Mouse (Mus musculus) forebrain, embryonic 12.5 days (tissue): ENCODE results near the gene Fam49a. TPM values are rescaled to one million over a fixed set of nuclear protein-coding genes. Genes with fewer than 3 reads are reported as not detected.

Source experiments
- ATAC-seq: fragments of 200-750 bp; cut with Nextera tagmentation; 2 replicates; pipeline ENCODE4 v1.8.0; 2017; ENCODE audit warnings: moderate TSS enrichment; ENCODE audit not compliant: low FRiP score
- H3K27ac ChIP-seq: fragments of 300-500 bp; sonication (generic); 2 replicates; pipeline ENCODE4 v1.5.1; 2016; ENCODE audit warnings: mild to moderate bottlenecking
- H3K27me3 ChIP-seq: fragments of 300-500 bp; sonication (generic); 2 replicates; pipeline ENCODE4 v1.6.1; 2016; ENCODE audit warnings: mild to moderate bottlenecking
- H3K36me3 ChIP-seq: fragments of 300-500 bp; sonication (generic); replicated peaks from 2 replicates; pipeline ENCODE4 v1.6.1; 2016; ENCODE audit warnings: mild to moderate bottlenecking
- H3K4me1 ChIP-seq: fragments of 300-500 bp; sonication (generic); 2 replicates; pipeline ENCODE4 v1.6.1; 2016
- H3K4me2 ChIP-seq: fragments of 300-500 bp; sonication (generic); 2 replicates; pipeline ENCODE4 v1.6.1; 2016; ENCODE audit warnings: mild to moderate bottlenecking, moderate library complexity
- H3K4me3 ChIP-seq: fragments of 300-500 bp; sonication (generic); replicated peaks from 2 replicates; pipeline ENCODE4 v1.5.1; 2016; ENCODE audit warnings: mild to moderate bottlenecking
- H3K9ac ChIP-seq: fragments of 300-500 bp; sonication (generic); 2 replicates; pipeline ENCODE4 v1.6.1; 2016; ENCODE audit warnings: mild to moderate bottlenecking
- H3K9me3 ChIP-seq: fragments of 300-500 bp; sonication (generic); 2 replicates; pipeline ENCODE4 v1.6.1; 2016
- WGBS: fragments of 180-500 bp; shearing (Covaris S2); methylation state at CpG from one replicate; pipeline ENCODE4 v1.1.7; 2016; 5-methylcytosine and 5-hydroxymethylcytosine counted together
- polyA plus RNA-seq: library from polyadenylated mRNA; unstranded; fragments of >200 nt; fragmentation: Nextera tagmentation; extraction: Ambion mirVana; gene quantifications from 2 replicates; pipeline ENCODE4 v1.2.1, GENCODE M21; 2016

Gene Fam49a
- 20.4 and 21.1 TPM in 2 replicates for polyA plus RNA-seq

DNA sequence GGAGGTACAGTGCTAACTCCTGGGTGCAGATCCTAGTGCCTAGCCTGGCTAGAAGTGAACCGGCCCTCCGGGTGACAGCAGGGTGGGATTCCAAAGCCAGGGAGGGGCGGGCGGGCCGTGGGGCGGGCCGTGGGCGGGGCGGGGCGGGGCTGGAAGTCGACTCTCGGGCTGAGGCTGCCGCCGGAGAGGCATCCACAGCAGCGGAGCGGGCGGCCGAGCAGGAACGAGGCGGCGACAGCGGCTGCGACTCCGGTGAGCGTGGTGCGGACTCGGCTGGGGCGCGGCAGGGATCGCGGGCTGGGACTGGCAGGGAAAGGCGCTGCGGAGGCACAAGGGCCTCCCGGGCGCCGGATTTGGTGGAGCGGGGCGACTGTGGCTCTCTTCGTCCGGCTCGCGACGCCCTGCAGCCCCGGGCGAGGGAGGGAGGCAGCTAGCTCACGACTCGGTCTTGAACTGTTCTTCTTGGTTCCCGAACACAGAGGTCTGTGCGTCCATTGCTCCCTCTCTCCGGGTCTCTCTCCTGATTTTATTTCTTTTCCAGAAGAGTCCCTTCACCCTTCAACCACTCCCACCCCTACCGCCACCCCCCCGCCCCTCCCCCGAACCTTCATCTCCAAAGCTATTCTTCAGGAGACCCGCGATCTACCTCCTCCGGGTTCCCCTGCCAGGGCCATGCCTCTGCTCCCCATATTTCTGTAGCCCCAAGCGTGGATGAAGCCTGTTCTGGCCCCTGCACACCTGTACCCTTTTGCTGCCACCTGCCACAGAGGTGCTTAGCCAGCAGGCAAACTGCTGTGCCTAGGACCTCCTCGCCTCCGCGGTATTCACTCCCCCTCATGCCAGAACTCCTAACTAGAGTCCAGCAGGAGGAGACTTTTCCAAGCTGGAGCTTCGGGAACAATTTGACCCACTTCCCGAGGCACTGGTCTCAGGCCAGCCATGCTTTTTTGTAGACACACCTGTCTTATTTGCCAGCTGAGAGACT lies at the start of gene Fam49a:
TSS of gene Fam49a (plus strand) at position 153 of the 985 bp plus-strand sequence.
- under 1% methylated on average over 45 of the region's 62 CpGs for WGBS
- Histone ChIP-seq H3K9ac (peak within 1 kb of the TSS; percentile 83), H3K27me3 (no peaks in the 10 kb centered on the region; the same call in 1 of the 2 replicates), H3K4me2 (peak within 1 kb of the TSS; percentile 86), H3K4me1 (peaks cover 24% of the 10 kb centered on the region), H3K9me3 (no peaks in the 10 kb centered on the region), H3K36me3 (no peaks in the 10 kb centered on the region), H3K27ac (0 out of 2 replicates have a peak within 1 kb of the TSS, but pooled peaks have one; percentile 68), H3K4me3 (peak within 1 kb of the TSS; percentile 65)
- ATAC-seq, result peak; percentile 94

DNA sequence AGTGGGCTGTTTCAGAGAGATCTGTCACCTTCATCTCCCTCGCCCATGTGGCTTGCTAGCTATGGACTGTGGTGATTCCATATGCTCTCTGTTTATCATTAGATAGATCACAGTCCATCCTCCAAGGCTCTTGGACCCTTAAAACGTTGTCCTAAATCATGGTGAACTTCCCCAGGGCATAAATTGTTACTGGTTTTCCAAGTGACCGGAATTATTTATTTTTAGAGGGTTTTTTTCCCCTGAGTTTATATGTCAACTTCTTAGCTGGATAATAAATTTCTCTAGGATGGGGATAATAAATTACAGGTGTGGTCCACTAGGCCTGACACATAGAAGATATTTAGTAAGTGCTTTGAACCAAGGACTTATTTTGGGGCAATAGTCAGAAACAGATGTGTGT lies 48.4 kb upstream of the Fam49a start:
- no peak overlapping the region for H3K4me3 ChIP-seq
- 76% methylated on average over 3 of the region's 3 CpGs for WGBS
- H3K9ac ChIP-seq, result no peak overlapping the region
- H3K4me1 ChIP-seq, result no peaks in the 10 kb centered on the region
- no peak for ATAC-seq
- H3K9me3 ChIP-seq, result no peaks in the 10 kb centered on the region
- no peaks in the 10 kb centered on the region for H3K27me3 ChIP-seq
- no peak overlapping the region for H3K4me2 ChIP-seq
- no peaks in the 10 kb centered on the region for H3K36me3 ChIP-seq
- H3K27ac ChIP-seq, result no peak overlapping the region

- Histone ChIP-seq H3K27me3 (no peaks in the 10 kb centered on the region), H3K4me2 (no peak overlapping the region), H3K9me3 (no peaks in the 10 kb centered on the region), H3K4me1 (no peaks in the 10 kb centered on the region), H3K4me3 (no peak overlapping the region), H3K36me3 (no peaks in the 10 kb centered on the region), H3K27ac (no peak overlapping the region), H3K9ac (no peak overlapping the region)
- WGBS, result 80% methylated on average over 5 of the region's 5 CpGs
- ATAC-seq, result no peak
These were observed 43.0 kb upstream of the Fam49a start for GRCm38 (mm10) chr12:12218947-12219346.

- no peaks in the 10 kb centered on the region for H3K9me3 ChIP-seq
- H3K36me3 ChIP-seq, result no peaks in the 10 kb centered on the region
- H3K4me2 ChIP-seq, result no peak overlapping the region
- no peaks in the 10 kb centered on the region for H3K27me3 ChIP-seq
- H3K4me3 ChIP-seq, result no peak overlapping the region
- no peak for ATAC-seq
- 78% methylated on average over 8 of the region's 8 CpGs for WGBS
- no peak overlapping the region for H3K9ac ChIP-seq
- no peak overlapping the region for H3K27ac ChIP-seq
- no peaks in the 10 kb centered on the region for H3K4me1 ChIP-seq
These were observed 41.0 kb upstream of the Fam49a start for GRCm38 (mm10) chr12:12220755-12221496.

- Histone ChIP-seq H3K9me3 (no peaks in the 10 kb centered on the region), H3K27me3 (no peaks in the 10 kb centered on the region), H3K27ac (no peak overlapping the region), H3K36me3 (no peaks in the 10 kb centered on the region), H3K9ac (no peak overlapping the region), H3K4me1 (no peaks in the 10 kb centered on the region), H3K4me2 (no peak overlapping the region), H3K4me3 (no peak overlapping the region)
- ATAC-seq, result no peak
- 76% methylated on average over 9 of the region's 9 CpGs for WGBS
These were observed 39.2 kb upstream of the Fam49a start for GRCm38 (mm10) chr12:12222585-12223290.

DNA sequence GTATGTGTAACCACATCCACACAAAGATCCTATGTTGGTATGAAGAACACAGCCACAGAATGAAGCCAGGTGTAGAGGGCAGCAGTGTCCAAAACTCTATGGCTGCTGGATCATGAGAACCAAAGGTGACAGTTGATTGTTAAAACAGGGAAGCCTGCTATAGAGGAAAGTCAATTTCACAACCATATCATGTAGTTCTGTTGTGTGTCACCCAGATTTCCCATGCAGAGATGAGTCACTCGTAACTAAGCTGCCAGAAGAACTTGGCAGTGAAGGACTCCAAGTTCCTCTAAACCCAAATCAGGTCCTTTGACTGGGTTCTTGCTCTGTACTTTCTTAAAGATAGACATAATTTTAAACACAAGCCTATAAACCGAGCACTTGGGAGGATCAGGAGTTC lies 38.6 kb upstream of the Fam49a start:
- WGBS, result 83% methylated on average over 2 of the region's 2 CpGs

GRCm38 (mm10) chr12:12225706-12226105 lies 36.2 kb upstream of the Fam49a start:
- Histone ChIP-seq H3K27ac (no peak overlapping the region), H3K4me3 (no peak overlapping the region), H3K4me1 (no peaks in the 10 kb centered on the region), H3K9me3 (no peaks in the 10 kb centered on the region), H3K27me3 (no peaks in the 10 kb centered on the region), H3K9ac (no peak overlapping the region), H3K4me2 (no peak overlapping the region), H3K36me3 (no peaks in the 10 kb centered on the region)
- ATAC-seq, result peak; percentile 65
- 67% methylated on average over 6 of the region's 6 CpGs for WGBS

More for the DNA sequence above, 38.6 kb upstream of the Fam49a start:
- no peak overlapping the region for H3K9ac ChIP-seq
- no peaks in the 10 kb centered on the region for H3K4me1 ChIP-seq
- H3K27ac ChIP-seq, result no peak overlapping the region
- H3K4me3 ChIP-seq, result no peak overlapping the region
- H3K36me3 ChIP-seq, result no peaks in the 10 kb centered on the region
- no peak overlapping the region for H3K4me2 ChIP-seq
- H3K27me3 ChIP-seq, result no peaks in the 10 kb centered on the region
- no peak for ATAC-seq
- no peaks in the 10 kb centered on the region for H3K9me3 ChIP-seq

GRCm38 (mm10) chr12:12227594-12227993 lies 34.3 kb upstream of the Fam49a start:
- H3K4me3 ChIP-seq, result no peak overlapping the region
- no peak overlapping the region for H3K4me2 ChIP-seq
- ATAC-seq, result no peak
- no peaks in the 10 kb centered on the region for H3K36me3 ChIP-seq
- no peaks in the 10 kb centered on the region for H3K4me1 ChIP-seq
- no peak overlapping the region for H3K9ac ChIP-seq
- 85% methylated on average over 3 of the region's 3 CpGs for WGBS
- H3K27ac ChIP-seq, result no peak overlapping the region
- H3K27me3 ChIP-seq, result no peaks in the 10 kb centered on the region
- H3K9me3 ChIP-seq, result no peaks in the 10 kb centered on the region

GRCm38 (mm10) chr12:12230031-12230557 lies 31.8 kb upstream of the Fam49a start:
- H3K4me2 ChIP-seq, result no peak overlapping the region
- no peak for ATAC-seq
- H3K9ac ChIP-seq, result no peak overlapping the region
- H3K9me3 ChIP-seq, result no peaks in the 10 kb centered on the region
- H3K36me3 ChIP-seq, result no peaks in the 10 kb centered on the region
- H3K27me3 ChIP-seq, result no peaks in the 10 kb centered on the region
- H3K27ac ChIP-seq, result no peak overlapping the region
- no peaks in the 10 kb centered on the region for H3K4me1 ChIP-seq
- no peak overlapping the region for H3K4me3 ChIP-seq

DNA sequence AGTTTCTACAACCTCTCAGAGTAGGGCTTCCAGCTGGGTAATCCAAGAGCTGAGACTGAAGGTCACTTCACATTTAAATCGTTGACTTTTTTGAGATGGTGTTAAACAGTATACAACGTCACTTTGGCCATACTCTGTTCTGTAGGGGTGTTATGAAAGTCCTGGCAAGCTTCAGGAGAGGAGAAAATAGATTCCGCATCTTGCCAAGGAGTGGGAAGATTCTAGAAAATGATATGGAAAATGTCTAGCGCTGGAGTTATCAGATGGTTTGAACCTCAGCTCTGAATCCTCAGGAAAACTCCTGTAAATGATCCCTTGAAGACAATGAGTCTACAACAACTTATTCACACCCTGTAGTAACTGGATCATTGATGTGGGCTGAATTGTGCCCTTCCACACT lies 29.8 kb upstream of the Fam49a start:
- ATAC-seq, result no peak
- Histone ChIP-seq H3K27me3 (no peaks in the 10 kb centered on the region), H3K4me3 (no peak overlapping the region), H3K4me2 (no peak overlapping the region), H3K9me3 (no peaks in the 10 kb centered on the region), H3K4me1 (peaks cover 3% of the 10 kb centered on the region; the same call in 1 of the 2 replicates), H3K27ac (no peak overlapping the region), H3K36me3 (no peaks in the 10 kb centered on the region), H3K9ac (no peak overlapping the region)
- WGBS, result 88% methylated on average over 4 of the region's 4 CpGs

DNA sequence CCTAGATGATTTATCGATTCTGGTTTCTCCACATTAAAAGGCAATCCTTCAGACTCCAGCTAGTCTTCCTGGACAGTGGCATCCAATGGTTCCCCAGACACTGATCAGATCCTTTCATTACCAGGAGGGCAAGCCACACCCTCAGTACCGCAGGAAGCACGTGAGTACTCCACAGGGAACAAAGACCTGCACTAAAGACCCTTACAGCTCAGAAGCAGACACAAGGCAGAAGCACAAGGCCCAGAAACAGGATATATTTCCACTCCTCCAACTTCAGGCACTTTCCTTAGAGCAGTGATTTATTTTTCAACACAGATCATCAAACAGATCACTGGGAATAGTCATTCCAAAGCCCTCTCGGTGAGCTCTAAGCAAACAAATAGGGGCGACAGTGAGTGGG lies 25.0 kb upstream of the Fam49a start:
- H3K4me1 ChIP-seq, result peaks cover 3% of the 10 kb centered on the region; the same call in 1 of the 2 replicates
- no peak overlapping the region for H3K9ac ChIP-seq
- no peaks in the 10 kb centered on the region for H3K36me3 ChIP-seq
- H3K4me2 ChIP-seq, result no peak overlapping the region
- H3K27ac ChIP-seq, result no peak overlapping the region
- ATAC-seq, result peak; percentile 51; the same call in 1 of the 2 replicates
- no peaks in the 10 kb centered on the region for H3K9me3 ChIP-seq
- no peak overlapping the region for H3K4me3 ChIP-seq
- H3K27me3 ChIP-seq, result no peaks in the 10 kb centered on the region
- WGBS, result 50% methylated on average over 5 of the region's 5 CpGs

DNA sequence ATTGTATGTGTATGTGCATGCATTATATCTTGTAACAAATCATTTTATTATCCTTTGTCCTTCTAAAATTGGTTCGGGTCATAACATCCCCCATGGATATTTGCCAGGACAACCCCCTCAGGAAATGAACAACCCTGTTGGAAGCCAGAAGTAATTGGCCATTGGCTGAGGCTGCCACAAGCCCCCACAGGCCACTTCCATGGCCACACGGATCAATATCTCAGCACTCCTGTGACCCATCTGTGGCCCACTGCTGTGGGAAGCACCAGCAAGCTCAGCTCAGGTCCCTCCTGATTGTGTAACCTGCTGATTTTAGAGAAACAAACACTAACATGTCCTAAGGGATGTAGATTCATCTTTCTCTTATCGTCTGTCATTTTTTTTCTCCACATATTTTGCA lies 22.4 kb upstream of the Fam49a start:
- 72% methylated on average over 3 of the region's 3 CpGs for WGBS
- no peaks in the 10 kb centered on the region for H3K27me3 ChIP-seq
- H3K9ac ChIP-seq, result no peak overlapping the region
- no peak overlapping the region for H3K4me3 ChIP-seq
- H3K9me3 ChIP-seq, result no peaks in the 10 kb centered on the region
- no peaks in the 10 kb centered on the region for H3K36me3 ChIP-seq
- H3K27ac ChIP-seq, result no peak overlapping the region
- ATAC-seq, result no peak
- peaks cover 11% of the 10 kb centered on the region; the same call in 1 of the 2 replicates for H3K4me1 ChIP-seq
- no peak overlapping the region for H3K4me2 ChIP-seq
